Mouse (Mus musculus): ENCODE measurements around the gene Neurl4. TPM values are rescaled to one million over a fixed set of nuclear protein-coding genes. Genes with fewer than 3 reads are reported as not detected.

The Neurl4 gene
- total and polyA plus RNA-seq, 2 experiments from 2014 or later = 4.5 to 59.5 TPM

DNA sequence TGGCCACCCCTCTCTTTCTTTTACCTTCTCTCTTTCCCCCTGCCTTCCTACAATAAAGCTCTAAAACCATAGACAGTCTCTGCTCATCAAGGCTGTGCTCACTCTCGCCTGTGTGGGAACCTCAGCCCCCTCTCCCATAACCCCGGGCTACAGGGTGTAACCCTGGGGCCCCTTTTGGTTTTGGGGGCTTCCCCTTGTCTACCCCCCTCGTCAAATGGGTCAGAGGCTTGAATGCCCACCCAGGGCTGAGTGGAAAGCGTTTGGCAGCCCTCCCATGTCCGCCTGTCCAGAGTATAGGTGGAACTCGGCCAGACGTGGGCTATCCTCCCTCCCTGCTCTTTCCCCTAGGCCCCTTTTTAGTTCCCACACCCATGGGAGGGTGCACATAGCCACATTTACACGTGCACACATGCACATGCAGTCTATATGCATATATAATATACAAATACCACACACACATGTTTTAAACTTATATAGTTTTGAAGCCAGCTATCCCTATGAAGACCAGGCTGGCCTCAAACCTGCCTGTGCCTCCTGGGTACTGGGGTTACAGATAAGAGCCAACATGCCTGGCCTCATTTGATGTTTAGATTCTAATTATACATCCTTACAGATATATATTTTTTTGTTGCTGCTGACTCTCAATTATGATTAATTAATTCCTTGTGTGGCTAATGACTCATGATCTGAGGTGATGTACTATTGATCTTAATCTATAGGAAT lies 36.6 kb upstream of the Neurl4 start:
- no peak overlapping the region for H3K9ac ChIP-seq (replicated peaks; ENCODE audit: low read depth, low read length)
- peaks cover 1% of the 10 kb centered on the region; the same call in 1 of the 2 replicates for H3K27me3 ChIP-seq (ENCODE audit: control insufficient read depth, insufficient read depth, low read length)
- WGBS = 38% methylated on average over 8 of the region's 8 CpGs
- DNase-seq (ENCODE audit: low spot score) (no peak), ATAC-seq (ENCODE audit: insufficient read depth, low read depth) (no peak)
- H3K36me3 ChIP-seq (replicated peaks; ENCODE audit: control insufficient read depth, insufficient read depth, low read length) = no peaks in the 10 kb centered on the region
- no peaks in the 10 kb centered on the region for H3K9me3 ChIP-seq (replicated peaks; ENCODE audit: control insufficient read depth, low read length)
- no peak overlapping the region for H3K4me2 ChIP-seq (ENCODE audit: low read depth, low read length)
- H3K4me3 ChIP-seq (ENCODE audit: low read depth, low read length) = no peak overlapping the region
- TF ChIP-seq EP300 (IDR thresholded peaks at IDR 0.05; ENCODE audit: low read depth) (no peak), CTCF (IDR thresholded peaks at IDR 0.05; ENCODE audit: low read depth) (no peak)
- no peaks in the 10 kb centered on the region for H3K4me1 ChIP-seq (ENCODE audit: control insufficient read depth, insufficient read depth)
- H3K27ac ChIP-seq (ENCODE audit: low read depth) = no peak overlapping the region

GRCm38 (mm10) chr11:69865561-69865960 lies 35.3 kb upstream of the Neurl4 start:
- Histone ChIP-seq H3K4me3 (ENCODE audit: low read depth, low read length) (no peak overlapping the region), H3K36me3 (replicated peaks; ENCODE audit: control insufficient read depth, insufficient read depth, low read length) (no peaks in the 10 kb centered on the region), H3K4me2 (ENCODE audit: low read depth, low read length) (no peak overlapping the region), H3K27me3 (ENCODE audit: control insufficient read depth, insufficient read depth, low read length) (no peaks in the 10 kb centered on the region), H3K4me1 (ENCODE audit: control insufficient read depth, insufficient read depth) (no peaks in the 10 kb centered on the region), H3K27ac (ENCODE audit: low read depth) (no peak overlapping the region), H3K9ac (replicated peaks; ENCODE audit: low read depth, low read length) (no peak overlapping the region), H3K9me3 (replicated peaks; ENCODE audit: control insufficient read depth, low read length) (no peaks in the 10 kb centered on the region)
- DNase-seq (ENCODE audit: low spot score) (no peak), ATAC-seq (ENCODE audit: insufficient read depth, low read depth) (no peak)
- 76% methylated on average over 9 of the region's 9 CpGs for WGBS
- no peak for TF ChIP-seq CTCF (IDR thresholded peaks at IDR 0.05; ENCODE audit: low read depth)
- TF ChIP-seq EP300 (IDR thresholded peaks at IDR 0.05; ENCODE audit: low read depth) = no peak

- H3K4me3 ChIP-seq (ENCODE audit: low read depth, low read length) = no peak overlapping the region
- no peak overlapping the region for H3K27ac ChIP-seq (ENCODE audit: low read depth)
- H3K27me3 ChIP-seq (ENCODE audit: control insufficient read depth, insufficient read depth, low read length) = no peaks in the 10 kb centered on the region
- DNase-seq (ENCODE audit: low spot score) (no peak), ATAC-seq (ENCODE audit: insufficient read depth, low read depth) (no peak)
- no peaks in the 10 kb centered on the region for H3K4me1 ChIP-seq (ENCODE audit: control insufficient read depth, insufficient read depth)
- no peaks in the 10 kb centered on the region for H3K9me3 ChIP-seq (replicated peaks; ENCODE audit: control insufficient read depth, low read length)
- no peaks in the 10 kb centered on the region for H3K36me3 ChIP-seq (replicated peaks; ENCODE audit: control insufficient read depth, insufficient read depth, low read length)
- H3K4me2 ChIP-seq (ENCODE audit: low read depth, low read length) = no peak overlapping the region
- 31% methylated on average over 9 of the region's 9 CpGs for WGBS
- H3K9ac ChIP-seq (replicated peaks; ENCODE audit: low read depth, low read length) = no peak overlapping the region
- TF ChIP-seq CTCF (IDR thresholded peaks at IDR 0.05; ENCODE audit: low read depth) (no peak), EP300 (IDR thresholded peaks at IDR 0.05; ENCODE audit: low read depth) (no peak)
Observed at GRCm38 (mm10) chr11:69867335-69867734, 33.5 kb upstream of the Neurl4 start.

DNA sequence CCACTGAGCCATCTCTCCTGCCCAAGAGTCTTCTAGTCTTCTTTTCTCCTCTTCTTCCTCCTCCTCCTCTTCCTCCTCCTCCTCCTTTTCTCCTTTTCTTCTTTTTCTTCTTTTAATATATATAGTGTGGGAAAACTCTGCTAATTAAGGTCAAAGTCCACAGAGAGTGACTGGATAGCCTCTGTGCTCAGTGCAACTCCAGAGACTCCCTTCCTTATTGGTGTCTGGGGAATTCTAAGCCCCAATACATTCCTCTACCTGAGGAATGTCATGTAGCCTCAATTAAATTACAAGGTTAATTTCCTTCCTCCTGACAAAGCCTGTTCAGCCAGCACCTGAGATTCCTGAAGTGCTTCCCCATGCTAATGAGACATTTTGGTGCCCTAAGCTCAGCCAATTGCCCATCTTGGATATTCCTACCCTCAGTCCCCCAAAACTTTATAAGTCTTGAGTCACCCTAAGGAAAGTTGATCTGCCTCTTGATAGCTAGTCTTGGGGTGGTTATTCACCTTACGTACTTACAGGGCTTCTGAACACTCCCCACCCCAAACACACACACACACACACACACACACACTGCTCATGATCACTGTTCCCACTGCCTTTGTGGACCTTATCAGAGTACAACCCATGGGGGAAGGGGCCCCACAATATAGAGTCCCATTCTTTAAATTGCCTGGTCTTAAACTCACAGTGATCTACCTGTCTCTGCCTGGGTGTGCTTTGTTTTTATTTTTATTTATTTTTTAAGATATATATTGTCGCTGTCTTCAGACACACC lies 30.4 kb upstream of the Neurl4 start:
- no peaks in the 10 kb centered on the region for H3K36me3 ChIP-seq (replicated peaks; ENCODE audit: control insufficient read depth, insufficient read depth, low read length)
- DNase-seq (ENCODE audit: low spot score) (no peak), ATAC-seq (ENCODE audit: insufficient read depth, low read depth) (no peak)
- no peak overlapping the region for H3K4me2 ChIP-seq (ENCODE audit: low read depth, low read length)
- H3K9me3 ChIP-seq (replicated peaks; ENCODE audit: control insufficient read depth, low read length) = no peaks in the 10 kb centered on the region
- H3K4me1 ChIP-seq (ENCODE audit: control insufficient read depth, insufficient read depth) = no peaks in the 10 kb centered on the region
- H3K9ac ChIP-seq (replicated peaks; ENCODE audit: low read depth, low read length) = no peak overlapping the region
- TF ChIP-seq EP300 (IDR thresholded peaks at IDR 0.05; ENCODE audit: low read depth) = no peak
- TF ChIP-seq CTCF (IDR thresholded peaks at IDR 0.05; ENCODE audit: low read depth) = no peak
- no peak overlapping the region for H3K4me3 ChIP-seq (ENCODE audit: low read depth, low read length)
- 88% methylated on average over 2 of the region's 2 CpGs for WGBS
- no peak overlapping the region for H3K27ac ChIP-seq (ENCODE audit: low read depth)
- H3K27me3 ChIP-seq (ENCODE audit: control insufficient read depth, insufficient read depth, low read length) = no peaks in the 10 kb centered on the region

DNA sequence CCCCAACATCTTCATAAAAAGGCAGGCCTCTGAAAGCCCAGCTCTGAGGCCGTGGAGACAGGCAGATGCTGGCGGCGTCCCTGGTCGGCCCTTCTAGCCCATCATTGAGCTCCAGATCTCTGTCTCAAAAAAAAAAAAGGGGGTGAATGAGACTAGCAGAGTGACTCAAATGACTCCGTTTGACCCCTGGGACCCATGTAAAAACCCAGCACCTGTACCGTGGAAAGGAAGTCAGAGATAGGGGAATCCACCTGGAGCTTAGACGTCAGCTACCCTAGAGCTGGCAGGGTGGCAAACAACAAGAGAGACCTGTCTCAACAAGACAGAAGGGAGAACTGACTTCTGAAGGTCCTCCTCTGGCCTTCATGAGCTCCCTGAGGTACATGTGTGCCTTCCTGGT lies 29.1 kb upstream of the Neurl4 start:
- WGBS = 79% methylated on average over 7 of the region's 7 CpGs
- Histone ChIP-seq H3K4me2 (ENCODE audit: low read depth, low read length) (no peak overlapping the region), H3K4me3 (ENCODE audit: low read depth, low read length) (no peak overlapping the region), H3K27me3 (ENCODE audit: control insufficient read depth, insufficient read depth, low read length) (no peaks in the 10 kb centered on the region), H3K9me3 (replicated peaks; ENCODE audit: control insufficient read depth, low read length) (no peaks in the 10 kb centered on the region), H3K36me3 (replicated peaks; ENCODE audit: control insufficient read depth, insufficient read depth, low read length) (no peaks in the 10 kb centered on the region), H3K4me1 (ENCODE audit: control insufficient read depth, insufficient read depth) (no peaks in the 10 kb centered on the region), H3K27ac (ENCODE audit: low read depth) (no peak overlapping the region), H3K9ac (replicated peaks; ENCODE audit: low read depth, low read length) (no peak overlapping the region)
- no peak for DNase-seq (ENCODE audit: low spot score)
- TF ChIP-seq CTCF (IDR thresholded peaks at IDR 0.05; ENCODE audit: low read depth) (no peak), EP300 (IDR thresholded peaks at IDR 0.05; ENCODE audit: low read depth) (no peak)
- ATAC-seq (ENCODE audit: insufficient read depth, low read depth) = no peak

Measured in heart, postnatal 0 days (tissue).